Mouse (Mus musculus) liver, adult 2 months (tissue): ENCODE measurements around the gene Hdac4. TPM values are rescaled to one million over a fixed set of nuclear protein-coding genes. Genes with fewer than 3 reads are reported as not detected.

Experiments used
- DNase-seq: peaks from one replicate; pipeline ENCODE4 v3.0.0-alpha.2; 2011; ENCODE audit warnings: low read depth, low spot score; ENCODE audit errors: extremely low read depth
- H3K27ac ChIP-seq: fragments of 200-500 bp; replicated peaks from 2 replicates; pipeline ENCODE4 v1.5.1; 2012; ENCODE audit warnings: low read depth, mild to moderate bottlenecking, control low read depth, inconsistent platforms, low read length; ENCODE audit not compliant: insufficient read depth
- H3K27me3 ChIP-seq: fragments of 200-500 bp; 2 replicates; pipeline ENCODE4 v1.6.1; 2012; ENCODE audit warnings: mild to moderate bottlenecking, moderate library complexity, low read length, inconsistent platforms; ENCODE audit not compliant: control insufficient read depth, insufficient read depth
- H3K36me3 ChIP-seq: fragments of 200-500 bp; 2 replicates; pipeline ENCODE4 v1.6.1; 2012; ENCODE audit warnings: low read length, inconsistent platforms; ENCODE audit not compliant: control insufficient read depth, insufficient read depth
- H3K4me1 ChIP-seq: fragments of 200-500 bp; 2 replicates; pipeline ENCODE4 v1.6.1; 2011; ENCODE audit warnings: low read length; ENCODE audit not compliant: control insufficient read depth, insufficient read depth
- H3K4me3 ChIP-seq: fragments of 200-500 bp; 2 replicates; pipeline ENCODE4 v1.5.1; 2011; ENCODE audit warnings: low read depth, mild to moderate bottlenecking, control low read depth, low read length, moderate library complexity; ENCODE audit not compliant: insufficient read depth
- H3K79me2 ChIP-seq: fragments of 200-500 bp; 2 replicates; pipeline ENCODE4 v1.6.1; 2012; ENCODE audit warnings: inconsistent platforms, mild to moderate bottlenecking, low read length, moderate library complexity; ENCODE audit not compliant: control insufficient read depth, insufficient read depth
- H3K9ac ChIP-seq: fragments of 200-500 bp; 2 replicates; pipeline ENCODE4 v1.6.1; 2012; ENCODE audit warnings: low read depth, mild to moderate bottlenecking, control low read depth, inconsistent platforms, low read length
- CTCF ChIP-seq: fragments of 200-500 bp; IDR thresholded peaks from 2 replicates; pipeline ENCODE4 v1.5.1; 2011; ENCODE audit warnings: low read depth, low read length, control low read depth
- POLR2A ChIP-seq: fragments of 200-500 bp; IDR thresholded peaks from 2 replicates; pipeline ENCODE4 v1.6.1; 2011; ENCODE audit warnings: low read length, control low read depth; ENCODE audit not compliant: insufficient read depth; ENCODE audit errors: extremely low read depth
- WGBS: fragments of 180-500 bp; shearing (Covaris S2); methylation state at CpG from one replicate; pipeline ENCODE4 v1.1.7; 2018; 5-methylcytosine and 5-hydroxymethylcytosine counted together
- polyA plus RNA-seq: library from polyadenylated mRNA; depleted of rRNA; stranded (reverse); fragments of >200 nt; gene quantifications from 2 replicates; pipeline ENCODE4 v1.2.3, GENCODE M21; 2012
- total RNA-seq: library from RNA; depleted of rRNA; stranded (reverse); fragments of >200 nt; gene quantifications from 2 replicates; pipeline ENCODE4 v1.2.3, GENCODE M21; 2014

Gene Hdac4
- total and polyA plus RNA-seq, 2 experiments, result 5.3 to 5.7 TPM

DNA sequence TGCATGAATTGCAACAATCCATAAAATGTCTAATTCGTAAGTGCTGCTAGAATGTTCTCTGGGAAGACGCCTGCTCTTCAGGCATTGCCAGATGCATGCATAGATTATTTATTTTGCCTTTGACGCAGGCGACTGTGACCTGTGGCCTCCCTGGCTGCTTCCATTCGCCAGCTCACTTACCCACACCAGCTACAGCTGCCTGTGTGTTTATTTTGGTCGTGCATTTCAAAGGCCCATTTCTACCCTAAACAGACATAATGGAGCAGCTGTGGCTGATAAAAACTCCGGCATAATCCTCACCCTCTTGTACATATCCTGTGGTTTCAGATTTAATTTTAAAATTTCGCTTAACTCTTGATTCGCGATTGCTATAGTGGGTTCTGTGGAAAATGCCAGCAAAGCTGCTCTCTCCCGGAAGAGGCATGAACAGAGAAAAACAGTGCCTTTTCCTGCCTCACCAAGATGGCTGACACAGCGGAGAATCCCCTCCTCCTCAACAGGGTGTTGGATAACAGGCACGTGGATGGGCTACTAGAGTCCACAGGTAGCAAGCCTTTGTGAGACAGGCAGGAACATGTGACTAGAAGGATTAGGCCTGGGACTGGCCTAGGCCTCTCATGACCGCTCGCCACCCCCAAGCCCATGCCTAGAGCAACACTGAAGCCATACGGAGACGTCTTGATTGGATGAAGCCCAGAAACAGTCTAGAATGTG lies 7.3 kb upstream of the Hdac4 start:
- no peaks in the 10 kb centered on the region for H3K4me1 ChIP-seq
- no peak overlapping the region for H3K4me3 ChIP-seq
- TF ChIP-seq POLR2A (no peak), CTCF (no peak)
- DNase-seq, result no peak
- H3K9ac ChIP-seq, result no peak overlapping the region
- H3K27ac ChIP-seq, result no peak overlapping the region
- WGBS, result 80% methylated on average over 17 of the region's 17 CpGs
- no peaks in the 10 kb centered on the region for H3K27me3 ChIP-seq
- H3K79me2 ChIP-seq, result no peaks in the 10 kb centered on the region
- H3K36me3 ChIP-seq, result no peaks in the 10 kb centered on the region

DNA sequence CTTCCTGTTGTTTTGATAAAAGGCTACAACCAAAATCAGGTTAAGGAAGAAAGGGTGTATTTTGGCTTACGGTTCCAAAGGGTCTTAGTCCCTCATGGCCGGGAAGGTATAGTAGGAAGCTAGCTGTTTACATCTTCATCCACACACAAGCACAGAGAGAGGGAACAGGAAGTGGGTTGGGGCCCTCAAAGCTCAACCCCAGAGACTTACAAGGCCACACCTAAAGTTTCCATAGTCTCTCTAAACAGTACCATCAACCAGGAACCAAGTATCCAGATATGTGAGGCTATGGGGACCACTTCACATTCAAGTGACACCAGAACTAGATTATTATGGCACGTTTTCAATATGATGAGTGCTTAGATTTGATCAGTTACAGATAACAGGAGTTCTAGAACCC lies 5.0 kb downstream of the Hdac4 start:
- no peak for TF ChIP-seq CTCF
- no peak for TF ChIP-seq POLR2A
- no peak overlapping the region for H3K9ac ChIP-seq
- 91% methylated on average over 3 of the region's 3 CpGs for WGBS
- H3K27ac ChIP-seq, result no peak overlapping the region
- H3K4me1 ChIP-seq, result no peaks in the 10 kb centered on the region
- no peaks in the 10 kb centered on the region for H3K79me2 ChIP-seq
- no peaks in the 10 kb centered on the region for H3K36me3 ChIP-seq
- H3K27me3 ChIP-seq, result no peaks in the 10 kb centered on the region
- H3K4me3 ChIP-seq, result no peak overlapping the region
- no peak for DNase-seq

- Histone ChIP-seq H3K4me1 (no peaks in the 10 kb centered on the region), H3K36me3 (no peaks in the 10 kb centered on the region), H3K79me2 (no peaks in the 10 kb centered on the region), H3K27me3 (no peaks in the 10 kb centered on the region), H3K4me3 (no peak overlapping the region), H3K27ac (no peak overlapping the region), H3K9ac (no peak overlapping the region)
- TF ChIP-seq CTCF (no peak), POLR2A (no peak)
- 91% methylated on average over 3 of the region's 3 CpGs for WGBS
- no peak for DNase-seq
Observed at GRCm38 (mm10) chr1:92187137-92187536, 8.4 kb downstream of the Hdac4 start.

- Histone ChIP-seq H3K36me3 (no peaks in the 10 kb centered on the region), H3K4me1 (peaks cover 3% of the 10 kb centered on the region), H3K27ac (no peak overlapping the region), H3K4me3 (no peak overlapping the region), H3K27me3 (no peaks in the 10 kb centered on the region), H3K9ac (no peak overlapping the region), H3K79me2 (0 out of 2 replicates have a peak, but pooled peaks cover under 1% of the 10 kb centered on the region)
- no peak for DNase-seq
- WGBS, result 33% methylated on average over 1 of the region's 1 CpGs
- TF ChIP-seq POLR2A (no peak), CTCF (no peak)
Observed at GRCm38 (mm10) chr1:92184600-92184999, 10.9 kb downstream of the Hdac4 start.

- no peaks in the 10 kb centered on the region for H3K27me3 ChIP-seq
- no peak for DNase-seq
- no peaks in the 10 kb centered on the region for H3K36me3 ChIP-seq
- peaks cover 10% of the 10 kb centered on the region; the same call in 1 of the 2 replicates for H3K79me2 ChIP-seq
- WGBS, result 83% methylated on average over 5 of the region's 5 CpGs
- no peak overlapping the region for H3K4me3 ChIP-seq
- no peak overlapping the region for H3K27ac ChIP-seq
- peaks cover 3% of the 10 kb centered on the region for H3K4me1 ChIP-seq
- no peak overlapping the region for H3K9ac ChIP-seq
- TF ChIP-seq POLR2A, result no peak
Observed at GRCm38 (mm10) chr1:92183101-92183790, 12.3 kb downstream of the Hdac4 start.

DNA sequence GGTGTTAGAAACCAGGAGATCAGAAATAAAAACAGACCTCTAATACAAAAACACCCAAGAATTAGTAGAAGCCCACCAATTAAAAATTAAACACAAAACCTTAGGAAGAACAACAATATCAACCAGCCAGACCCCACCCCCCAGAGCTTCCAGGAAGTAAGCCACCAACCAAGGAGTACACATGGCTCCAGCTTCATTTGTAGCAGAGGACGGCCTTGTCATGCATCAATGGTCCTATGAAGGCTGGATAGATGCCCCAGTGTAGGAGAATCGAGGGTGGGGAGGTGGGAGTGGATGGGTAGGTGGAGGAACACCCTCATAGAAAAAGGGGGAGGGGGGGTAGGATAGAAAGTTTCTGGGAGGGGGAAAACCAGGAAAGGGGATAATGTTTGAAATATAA lies 13.5 kb downstream of the Hdac4 start:
- no peak overlapping the region for H3K27ac ChIP-seq
- 94% methylated on average over 2 of the region's 2 CpGs for WGBS
- H3K36me3 ChIP-seq, result no peaks in the 10 kb centered on the region

More for the DNA sequence above, 13.5 kb downstream of the Hdac4 start:
- Histone ChIP-seq H3K4me1 (peaks cover 3% of the 10 kb centered on the region), H3K79me2 (peaks cover 23% of the 10 kb centered on the region; the same call in 1 of the 2 replicates), H3K27me3 (no peaks in the 10 kb centered on the region), H3K4me3 (no peak overlapping the region), H3K9ac (no peak overlapping the region)
- DNase-seq, result no peak
- TF ChIP-seq POLR2A, result no peak
- TF ChIP-seq CTCF, result no peak
